Mouse (Mus musculus) hematopoietic stem cell, adult 5-6 weeks (primary cell): ENCODE results near the gene B230307C23Rik. TPM values are rescaled to one million over a fixed set of nuclear protein-coding genes. Genes with fewer than 3 reads are reported as not detected.
A peak's percentile ranks its signal among the peaks of the same experiment; 100 is the strongest.
"Not testable (repeated sequence)": the region's sequence is repeated elsewhere in the genome, so short reads cannot be mapped to it uniquely, and the experiment has no call there.

Experiments
- ATAC-seq, 2 experiments: fragments of 125-278 bp in 1 of 2; replicated peaks in 1 of 2; 2 replicates each; pipeline ENCODE4 v1.8.0; 2016 to 2017; ENCODE audit warnings: inconsistent platforms in 2 of 2, mild to moderate bottlenecking in 2 of 2, moderate number of reproducible peaks in 2 of 2, low read depth in 1 of 2, moderate TSS enrichment in 1 of 2; ENCODE audit not compliant: low FRiP score in 2 of 2, poor library complexity in 2 of 2, severe bottlenecking in 2 of 2, insufficient read depth in 1 of 2, low TSS enrichment in 1 of 2
- total RNA-seq: library from RNA; stranded (forward); fragments of 172-1452, 232-1000 nt; gene quantifications from 2 replicates; pipeline ENCODE4 v1.2.3, GENCODE M21; 2017

B230307C23Rik gene
- total RNA-seq, 1 experiment from 2014 or later, result 63.9 TPM

DNA sequence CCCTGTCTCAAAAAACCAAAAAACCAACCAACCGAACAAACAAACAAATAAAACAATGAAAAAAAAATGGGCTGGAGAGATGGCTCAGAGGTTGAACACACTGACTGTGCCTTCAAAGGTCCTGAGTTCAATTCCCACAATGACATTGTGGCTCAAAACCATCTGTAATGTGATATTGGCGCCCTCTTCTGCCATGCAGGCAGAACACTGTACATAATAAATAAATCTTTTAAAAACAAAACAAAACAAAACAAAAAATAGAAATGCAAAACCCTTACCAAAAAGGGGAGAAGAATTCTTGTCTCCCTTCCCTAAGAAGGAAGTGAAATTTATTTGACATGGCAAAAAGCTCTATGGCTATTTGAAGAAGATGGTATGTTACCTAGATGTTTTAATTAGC is 5.6 kb upstream of the B230307C23Rik start:
- no peak for ATAC-seq

DNA sequence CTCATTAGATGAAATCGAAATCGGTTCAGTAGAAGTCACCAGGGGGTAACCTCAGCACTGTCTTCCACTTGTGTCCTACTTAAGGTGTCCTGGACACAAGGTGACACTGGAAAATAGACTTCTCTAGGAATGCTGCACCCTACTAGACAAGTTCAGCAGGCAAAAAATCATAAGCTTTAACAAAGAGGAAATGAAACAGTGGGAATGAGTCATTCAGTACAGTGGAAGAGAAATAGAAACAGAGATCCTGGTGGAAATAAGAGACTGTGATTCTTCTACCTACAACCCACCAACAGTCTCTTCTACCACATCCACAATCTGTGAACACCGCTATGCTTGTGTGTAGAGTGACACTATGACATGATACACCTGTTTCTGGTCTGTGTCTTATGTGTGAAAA is 4.6 kb upstream of the B230307C23Rik start:
- ATAC-seq, result not testable (repeated sequence)

DNA sequence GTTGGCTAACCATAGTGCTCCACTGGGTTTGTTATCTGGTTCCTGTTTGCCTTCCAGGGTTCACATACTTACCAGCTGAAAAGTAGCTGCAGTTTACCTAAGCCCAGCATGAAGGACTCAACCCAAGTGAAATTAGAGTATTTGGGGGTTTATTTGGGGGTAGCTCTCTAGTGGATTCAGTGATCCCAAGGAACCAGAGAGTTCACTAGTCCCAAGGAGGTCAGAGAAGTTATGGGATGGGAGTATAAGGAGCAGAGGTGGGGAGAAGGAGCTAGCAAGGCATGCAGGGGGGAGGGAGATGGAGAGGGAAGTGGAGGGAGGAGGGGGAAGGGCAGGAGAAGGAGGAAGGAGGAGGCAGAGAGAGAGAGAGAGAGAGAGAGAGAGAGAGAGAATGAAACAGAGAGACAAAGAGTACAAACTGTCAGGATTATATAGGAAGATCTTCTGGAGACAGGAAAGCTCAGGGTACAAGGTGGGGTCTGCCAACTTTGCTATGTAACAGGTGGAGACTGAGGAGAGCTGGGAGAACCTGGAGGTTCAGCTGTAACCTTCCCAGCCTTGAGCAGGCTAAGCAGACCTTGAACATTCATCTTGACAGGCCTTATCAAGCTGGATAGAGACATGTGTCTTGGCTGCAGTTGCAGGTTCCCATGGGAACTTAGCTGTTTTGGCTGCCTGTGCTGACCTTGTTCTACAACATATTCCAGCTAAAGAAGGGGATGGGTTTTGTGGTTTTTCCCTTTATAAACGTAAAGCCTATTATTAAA is 1.1 kb upstream of the B230307C23Rik start:
- ATAC-seq, result no peak

DNA sequence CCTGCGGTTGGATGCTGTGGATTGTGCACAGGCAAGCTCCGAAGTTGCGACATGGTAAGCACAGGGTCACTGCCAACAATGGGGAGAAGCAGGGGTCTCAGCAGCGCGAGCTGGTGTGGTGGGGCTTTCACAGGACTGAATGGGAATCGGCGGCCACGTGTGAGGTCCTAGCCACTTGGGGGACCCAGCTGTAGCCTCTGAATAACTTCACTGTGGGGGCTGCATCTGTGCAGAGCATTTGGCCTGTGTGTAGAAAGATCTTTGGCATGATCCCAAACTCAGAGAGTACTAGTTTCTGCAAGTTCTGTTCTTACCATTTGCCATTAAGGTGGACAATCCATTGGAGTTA is 242 bp downstream of the B230307C23Rik start:
- not testable (repeated sequence) for ATAC-seq

DNA sequence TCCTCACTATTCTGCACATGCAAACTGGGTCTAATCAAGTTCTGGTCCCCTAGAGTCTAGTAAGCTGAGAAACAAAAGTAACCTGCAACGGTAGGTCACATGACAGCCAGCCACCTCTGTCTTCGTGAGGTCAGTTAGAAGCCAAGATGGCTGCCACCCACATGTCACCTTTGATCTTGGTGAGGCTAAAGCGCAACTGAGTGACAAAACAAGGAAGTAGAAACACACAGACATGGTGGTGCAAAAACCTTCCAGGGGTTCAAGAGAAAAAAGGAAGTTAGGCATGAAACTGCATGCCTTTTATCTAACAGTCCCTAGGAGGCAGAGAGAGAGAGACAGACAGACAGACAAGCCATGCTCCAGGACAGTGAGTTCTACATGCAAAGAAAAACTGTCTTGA is 25.0 kb downstream of the B230307C23Rik start:
- no peak for ATAC-seq

DNA sequence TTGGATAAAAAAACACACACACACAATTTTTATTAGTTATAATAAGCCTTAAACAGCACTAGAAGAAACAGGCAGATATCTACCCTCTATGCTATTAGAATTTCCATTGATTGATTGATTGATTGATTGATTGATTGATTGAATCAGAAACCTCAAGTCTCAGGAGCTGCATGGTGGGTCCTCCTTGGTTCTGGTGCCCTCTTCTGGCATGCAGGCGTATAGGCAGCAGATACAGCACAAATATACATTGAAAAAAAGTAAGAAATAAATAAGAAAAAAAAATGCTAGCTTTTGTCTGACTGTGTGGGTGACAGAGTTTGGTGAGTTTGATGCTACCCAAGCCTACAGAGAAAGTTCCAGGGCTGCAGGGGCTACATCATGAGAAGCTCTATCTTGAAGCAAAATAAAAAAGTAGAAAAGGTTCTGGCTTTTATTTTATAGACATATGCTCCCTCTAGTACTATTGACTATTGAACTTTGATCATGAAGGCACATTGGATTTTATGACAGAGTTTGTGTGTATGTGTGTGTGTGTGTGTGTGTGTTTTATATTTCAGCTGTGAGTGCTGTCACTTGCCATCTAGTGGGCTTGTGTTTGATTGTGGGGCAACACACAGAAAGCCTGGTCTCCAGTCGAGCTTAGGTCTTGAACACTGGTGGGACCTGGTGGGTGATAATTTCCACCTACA is 25.7 kb downstream of the B230307C23Rik start:
- peak; percentile 64 to 88; a peak in 3 of 4 replicates for ATAC-seq

DNA sequence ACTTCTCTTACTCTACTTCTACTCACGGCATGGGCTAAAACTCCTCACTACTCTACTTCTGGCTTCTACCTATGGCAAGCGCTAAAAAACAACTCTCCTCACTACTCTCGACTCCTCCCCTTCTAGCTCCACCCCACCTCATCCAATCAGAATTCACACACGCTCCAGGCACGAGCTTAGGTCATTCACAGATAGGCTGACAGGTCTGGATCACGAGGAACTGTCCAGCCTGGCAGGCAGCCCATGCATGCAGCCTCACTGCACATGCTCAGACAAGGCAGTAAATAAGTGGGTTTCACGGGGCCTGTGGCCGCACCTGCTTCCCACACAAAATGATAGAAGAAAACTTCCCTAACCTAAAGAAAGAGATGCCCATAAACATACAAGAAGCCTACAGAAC is 29.1 kb downstream of the B230307C23Rik start:
- not testable (repeated sequence) for ATAC-seq

DNA sequence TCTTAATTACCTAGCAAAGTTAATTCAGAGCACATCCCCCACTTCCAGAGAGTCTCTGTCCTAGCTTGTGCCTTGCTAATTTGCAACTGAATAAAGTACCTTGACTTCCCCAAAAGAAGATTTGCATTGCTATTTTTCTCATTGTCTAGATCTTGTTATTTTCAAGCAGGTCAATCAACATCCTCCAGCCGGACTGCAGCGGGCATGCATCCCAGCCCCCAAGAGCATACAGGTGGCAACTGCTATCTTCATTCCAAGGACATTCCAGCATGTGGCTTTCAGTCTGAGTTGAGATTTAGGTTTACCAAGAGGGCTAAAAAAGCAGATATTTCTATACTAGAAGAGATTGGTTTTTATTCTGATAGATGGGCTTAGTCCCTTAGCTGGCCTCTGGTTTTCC is 37.9 kb downstream of the B230307C23Rik start:
- not testable (repeated sequence) for ATAC-seq

DNA sequence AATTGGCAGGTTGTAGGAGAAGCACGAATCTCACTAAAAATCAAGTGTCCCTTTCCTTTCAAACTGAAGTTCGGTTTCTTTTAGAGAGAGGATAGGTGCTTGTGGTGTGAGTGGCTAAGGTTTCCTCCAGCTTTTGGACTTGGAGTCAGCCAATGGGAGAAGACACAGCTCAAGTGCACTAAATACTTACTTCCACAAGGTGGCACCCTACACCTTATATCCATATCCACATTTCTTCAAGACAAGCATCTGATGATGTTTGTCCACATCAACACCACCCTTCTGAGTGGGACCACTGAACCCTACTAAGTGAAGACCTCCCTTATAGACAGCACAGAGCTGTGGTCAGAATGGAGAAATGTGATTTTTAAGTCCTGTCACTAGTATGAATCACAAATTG is 44.6 kb downstream of the B230307C23Rik start:
- ATAC-seq, result peak in 1 of 2 experiments; percentile 66; a peak in 1 of 4 replicates

DNA sequence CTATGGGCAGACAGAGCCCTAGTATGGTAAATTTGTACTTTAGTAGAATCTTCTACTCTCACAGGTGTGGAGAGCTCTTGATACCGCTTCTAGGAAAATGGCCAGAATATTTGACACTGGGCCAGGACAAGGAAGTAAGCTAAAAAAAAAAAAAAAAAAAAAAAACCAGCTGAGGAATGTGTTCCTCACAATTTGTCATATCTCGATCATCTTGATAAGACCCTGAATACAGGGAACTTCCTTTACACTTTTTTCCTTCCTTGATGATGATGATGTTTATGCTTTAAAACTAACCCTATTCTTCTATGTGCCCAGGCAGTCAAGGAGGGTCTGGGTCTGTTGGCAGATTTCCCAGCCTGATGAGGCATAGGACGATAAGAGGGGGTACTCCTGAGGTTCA is 82.3 kb downstream of the B230307C23Rik start:
- ATAC-seq, result not testable (repeated sequence)

DNA sequence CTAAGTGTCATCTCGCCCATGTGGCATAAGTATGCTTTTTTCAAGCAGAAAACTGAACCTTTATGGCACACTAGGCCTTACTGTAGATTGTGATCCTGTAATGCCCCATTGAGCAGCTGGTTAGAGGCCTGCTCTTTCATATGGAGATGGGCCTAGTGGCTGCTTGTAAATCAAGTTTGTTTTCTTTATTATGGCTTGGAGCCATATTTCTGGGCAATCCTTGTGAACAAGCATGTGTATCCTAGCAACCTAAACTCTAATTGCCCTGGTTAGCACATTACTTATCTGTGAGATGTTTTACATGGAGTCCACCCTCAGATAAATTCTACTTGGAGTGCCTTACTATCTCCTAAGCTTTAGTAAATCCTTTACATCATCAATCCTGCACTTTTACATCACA is 84.0 kb downstream of the B230307C23Rik start:
- not testable (repeated sequence) for ATAC-seq

Other genes starting within 250 kb of the B230307C23Rik start
- not detected in 2 replicates for gene Ripk4, start 233.5 kb upstream of the B230307C23Rik start, total RNA-seq
- gene Prdm15, start 145.5 kb upstream of the B230307C23Rik start, total RNA-seq, result 9.4 and 9.5 TPM in 2 replicates
- 14.0 and 25.9 TPM in 2 replicates for gene C2cd2, start 34.7 kb upstream of the B230307C23Rik start, total RNA-seq
- 18.4 and 32.8 TPM in 2 replicates for gene Zbtb21, start 34.7 kb upstream of the B230307C23Rik start, total RNA-seq
- 60.0 and 71.3 TPM in 2 replicates for gene A630089N07Rik, start 85.1 kb downstream of the B230307C23Rik start, total RNA-seq